Mouse (Mus musculus) liver, postnatal 0 days (tissue): ENCODE results near the gene Zscan2.

ENCODE experiments used
- CTCF ChIP-seq: sonication (generic); IDR thresholded peaks from 2 replicates; pipeline ENCODE4 v1.5.1; 2016; ENCODE audit warnings: antibody characterized with exemption, low read depth
- EP300 ChIP-seq: IDR thresholded peaks from 2 replicates; pipeline ENCODE4 v1.6.1; 2016; ENCODE audit warnings: antibody characterized with exemption, low read depth, mild to moderate bottlenecking

GRCm38 (mm10) chr7:80837736-80838135 lies 23.0 kb upstream of the Zscan2 start:
- TF ChIP-seq CTCF (no peak), EP300 (no peak)
